Mouse (Mus musculus) lung, adult 2 months (tissue): ENCODE data around the gene Ambra1.

Source experiments
- CTCF ChIP-seq: fragments of 200-500 bp; IDR thresholded peaks from 2 replicates; pipeline ENCODE4 v1.5.1; 2011; ENCODE audit warnings: mild to moderate bottlenecking, low read length, control low read depth; ENCODE audit not compliant: insufficient read depth
- POLR2A ChIP-seq: fragments of 200-500 bp; IDR thresholded peaks from 2 replicates; pipeline ENCODE4 v1.6.1; 2011; ENCODE audit warnings: low read depth, mild to moderate bottlenecking, control low read depth, low read length, borderline replicate concordance; ENCODE audit errors: extremely low read depth

DNA sequence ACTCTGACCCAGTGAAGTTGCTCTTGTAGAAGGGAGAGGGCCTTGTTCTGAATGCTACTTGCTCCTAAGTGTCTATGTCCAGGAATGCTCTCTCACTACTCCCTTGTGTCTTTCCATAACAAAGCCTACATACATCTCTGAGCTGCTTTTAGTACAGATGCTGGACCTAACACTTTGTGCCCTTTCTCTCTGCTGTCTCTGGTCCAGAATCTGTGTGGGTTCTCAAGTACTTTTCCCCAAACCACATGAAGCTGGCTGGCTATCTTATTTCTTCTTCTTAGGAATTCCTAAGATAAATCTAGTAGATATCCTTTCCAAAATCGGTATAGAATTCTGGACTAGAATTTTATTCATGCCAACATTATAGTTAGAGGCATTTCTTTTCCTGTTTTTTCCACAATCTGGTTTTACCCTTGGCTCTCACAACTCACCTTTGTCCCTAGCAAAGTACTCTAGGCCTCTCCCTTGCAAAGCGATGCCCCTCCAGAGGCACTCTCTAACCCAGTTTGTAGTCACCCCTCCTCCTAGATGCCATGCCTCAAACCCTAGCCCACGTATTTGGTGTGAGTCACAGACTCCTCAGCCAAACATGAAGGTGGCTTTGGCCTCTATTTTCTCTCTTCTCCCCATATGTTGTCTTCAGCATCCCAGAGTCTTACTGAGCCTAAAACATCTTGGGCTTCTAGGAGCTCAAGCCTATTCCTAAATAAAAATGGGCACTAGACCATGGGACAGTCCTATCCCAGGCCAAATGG lies 173.4 kb downstream of the Ambra1 start:
- TF ChIP-seq POLR2A (no peak), CTCF (no peak)
